Mouse (Mus musculus) heart, postnatal 0 days (tissue): Measurements from ENCODE around the gene Gpatch4.

ENCODE experiments used
- CTCF ChIP-seq: IDR thresholded peaks from 2 replicates; pipeline ENCODE4 v1.5.1; 2016; ENCODE audit warnings: antibody characterized with exemption, control low read depth, low read depth
- EP300 ChIP-seq: IDR thresholded peaks from 2 replicates; pipeline ENCODE4 v1.6.1; 2016; ENCODE audit warnings: antibody characterized with exemption, low read depth

DNA sequence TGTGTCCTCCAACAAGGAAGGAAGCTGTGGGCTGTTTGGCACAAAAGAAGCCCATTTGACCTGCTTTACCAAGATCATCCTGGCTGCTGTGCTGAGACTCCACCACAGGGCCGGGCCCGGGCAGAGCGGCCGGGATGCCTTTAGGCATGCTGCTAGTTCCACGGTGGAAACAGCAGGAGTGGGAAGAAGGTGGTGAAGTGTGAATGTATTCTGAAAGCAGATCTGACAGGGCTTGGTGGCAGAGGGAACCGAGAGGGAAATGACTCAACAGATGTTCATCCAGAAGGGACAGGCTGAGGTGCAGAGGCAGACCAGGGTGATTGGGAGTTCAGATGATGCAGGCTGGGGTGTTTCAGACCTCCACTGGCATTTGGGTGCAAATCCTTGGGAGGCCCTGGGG lies 54.8 kb downstream of the Gpatch4 start:
- TF ChIP-seq CTCF (no peak), EP300 (no peak)
